Mouse (Mus musculus): ENCODE measurements around the gene Ckmt2.
A peak's percentile ranks its signal among the peaks of the same experiment; 100 is the strongest.

Ckmt2 gene

DNA sequence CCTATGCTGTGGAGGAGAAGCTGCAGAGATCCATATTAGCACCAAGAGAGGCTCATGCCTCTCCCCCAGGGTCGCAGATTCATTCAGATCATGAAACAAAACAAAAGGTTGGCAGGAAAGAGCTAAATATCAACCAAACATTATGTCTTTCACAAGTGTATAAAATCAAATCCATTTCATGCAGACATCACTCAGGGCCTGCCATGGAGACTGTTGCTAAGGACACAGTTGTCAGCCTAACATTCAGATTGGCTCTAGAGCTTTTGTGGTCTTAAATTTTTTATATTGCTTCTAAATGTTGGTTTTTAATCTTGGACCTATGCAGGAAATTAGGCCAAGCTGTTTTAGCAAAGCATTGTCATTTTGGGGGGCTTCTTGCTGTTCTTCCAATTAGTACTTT, 8.1 kb downstream of the Ckmt2 start:
- DNase-seq, result no peak

DNA sequence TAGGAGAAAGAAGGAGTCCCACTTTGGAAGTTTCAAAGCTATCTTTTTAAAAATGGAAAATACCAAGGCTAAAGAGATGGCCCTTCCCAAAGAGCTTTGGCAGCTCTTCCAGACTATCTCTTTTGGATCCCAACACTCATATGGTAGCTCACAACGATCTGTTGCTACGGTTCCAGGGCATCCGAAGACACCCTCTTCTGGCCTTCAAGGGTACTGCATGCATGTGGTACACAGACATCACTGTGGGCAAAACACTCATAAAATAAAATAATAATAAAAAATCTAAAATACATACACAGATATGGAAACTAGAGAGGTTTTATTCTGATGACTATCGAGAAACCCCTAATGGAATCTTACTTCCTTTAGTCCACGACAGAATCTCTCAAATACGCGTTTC, 17.9 kb downstream of the Ckmt2 start:
- DNase-seq, result no peak

GRCm38 (mm10) chr13:91857427-91857826, 19.3 kb downstream of the Ckmt2 start:
- DNase-seq, result no peak

DNA sequence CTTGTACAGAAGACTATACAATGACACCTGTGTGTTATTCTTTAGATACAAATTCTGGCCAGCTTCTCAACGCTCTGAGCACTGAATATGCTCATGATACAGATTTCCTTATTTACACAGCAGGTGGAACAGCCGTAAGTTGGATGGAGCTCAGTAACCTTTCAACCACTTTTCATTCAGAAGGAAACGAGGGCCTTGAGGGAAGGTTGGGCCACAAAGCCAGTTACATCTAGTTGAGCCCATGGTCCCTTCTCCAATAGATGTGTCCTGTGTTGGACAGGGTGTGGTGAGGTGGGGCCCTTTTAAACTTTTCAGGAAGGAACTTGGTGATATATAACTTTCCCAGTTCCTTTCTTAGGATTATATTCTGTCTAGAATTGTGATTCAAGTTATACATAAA, 22.3 kb downstream of the Ckmt2 start:
- no peak for DNase-seq

- no peak for DNase-seq
These were observed 48.8 kb downstream of the Ckmt2 start for GRCm38 (mm10) chr13:91827876-91828275.

DNA sequence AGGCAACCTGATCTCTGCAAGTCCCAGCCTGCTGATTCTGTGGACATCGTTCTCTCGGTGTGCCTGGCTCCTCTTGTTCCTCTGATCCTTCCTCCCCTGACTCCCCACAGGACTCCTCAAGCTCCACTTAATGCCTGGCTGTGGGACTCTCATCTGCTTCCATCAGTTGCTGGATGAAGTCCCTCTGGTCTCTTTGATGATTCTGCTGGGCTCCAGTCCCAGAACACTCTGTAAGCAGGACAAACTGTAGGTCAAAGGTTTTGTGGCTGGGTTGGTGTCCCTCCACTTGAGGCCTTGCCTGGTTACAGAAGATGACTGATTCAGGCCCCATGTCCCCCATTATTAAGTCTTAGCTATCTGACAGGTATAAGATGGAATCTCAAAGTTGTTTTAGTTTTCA, 50.6 kb downstream of the Ckmt2 start:
- no peak for DNase-seq

DNA sequence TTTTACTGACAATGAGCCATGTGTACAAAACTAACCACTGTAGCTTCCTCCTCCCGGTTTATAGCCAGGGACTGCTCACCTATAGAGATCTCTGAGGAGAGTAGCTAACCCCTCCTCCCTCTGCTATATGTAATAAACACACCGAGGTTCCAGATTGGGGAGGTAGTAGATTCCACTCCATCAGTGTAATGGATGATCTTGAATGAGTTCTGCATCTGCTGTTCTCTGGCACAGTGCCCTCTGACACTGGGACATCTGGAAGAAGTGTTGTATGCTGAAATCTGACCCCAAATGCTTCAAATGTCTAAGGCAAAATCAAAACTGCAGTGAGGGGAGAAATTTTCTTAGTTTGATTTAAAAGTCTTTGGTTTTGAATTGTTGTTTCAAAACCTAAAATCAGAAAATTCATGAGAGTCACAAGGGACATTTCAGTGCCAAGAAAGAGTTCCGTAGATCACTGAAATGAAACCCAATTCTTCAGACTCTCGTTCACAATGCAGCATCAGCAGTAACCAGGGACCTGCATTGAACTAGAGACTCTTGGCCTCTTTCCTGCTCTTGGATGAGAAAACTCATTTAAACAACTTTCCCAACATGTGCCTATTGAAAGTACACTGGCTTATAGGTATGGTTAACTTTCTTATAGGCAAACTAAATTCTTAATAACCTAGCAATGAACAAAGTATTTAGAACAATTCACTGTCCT, 51.7 kb downstream of the Ckmt2 start:
- DNase-seq, result peak; percentile 28 to 39

DNA sequence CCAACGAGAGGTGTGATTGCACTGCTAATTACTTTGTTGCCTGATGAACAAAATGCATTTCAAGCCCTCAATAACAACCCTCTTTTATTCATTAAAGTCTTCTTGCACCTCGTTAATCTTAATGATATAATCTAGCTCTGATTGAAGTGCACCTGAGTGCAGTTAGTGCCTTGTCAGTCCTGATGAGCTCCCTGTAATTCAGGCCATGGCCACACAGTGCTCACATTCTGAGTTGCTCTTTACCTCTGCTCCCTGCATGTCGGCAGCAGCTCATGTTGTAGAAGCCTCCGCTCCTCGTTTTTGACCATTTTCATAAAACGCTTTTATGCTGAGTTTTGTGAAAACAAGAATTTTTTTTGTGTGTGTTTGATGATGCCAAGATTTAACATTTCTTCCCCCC, 53.0 kb downstream of the Ckmt2 start:
- no peak for DNase-seq

GRCm38 (mm10) chr13:91814670-91815069, 62.0 kb downstream of the Ckmt2 start:
- DNase-seq, result no peak

DNA sequence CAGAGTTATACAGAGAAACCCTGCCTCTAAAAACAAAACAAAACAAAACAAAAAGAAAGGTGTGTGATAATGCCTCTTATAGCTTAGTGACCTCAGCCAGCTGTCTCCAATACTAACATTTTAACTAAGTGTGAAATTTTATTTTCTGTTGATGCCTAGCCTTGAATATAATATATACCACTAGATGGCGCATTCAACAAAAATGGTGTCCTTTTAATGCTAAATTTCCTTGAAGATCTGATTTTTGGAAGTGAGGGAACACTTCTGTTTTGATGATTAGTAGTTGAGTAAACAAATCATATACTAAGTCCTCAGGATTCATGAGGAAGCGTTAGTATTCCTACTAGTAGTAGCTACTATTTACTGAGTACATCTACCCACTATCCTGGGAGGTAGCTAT, 67.2 kb downstream of the Ckmt2 start:
- DNase-seq, result no peak

DNA sequence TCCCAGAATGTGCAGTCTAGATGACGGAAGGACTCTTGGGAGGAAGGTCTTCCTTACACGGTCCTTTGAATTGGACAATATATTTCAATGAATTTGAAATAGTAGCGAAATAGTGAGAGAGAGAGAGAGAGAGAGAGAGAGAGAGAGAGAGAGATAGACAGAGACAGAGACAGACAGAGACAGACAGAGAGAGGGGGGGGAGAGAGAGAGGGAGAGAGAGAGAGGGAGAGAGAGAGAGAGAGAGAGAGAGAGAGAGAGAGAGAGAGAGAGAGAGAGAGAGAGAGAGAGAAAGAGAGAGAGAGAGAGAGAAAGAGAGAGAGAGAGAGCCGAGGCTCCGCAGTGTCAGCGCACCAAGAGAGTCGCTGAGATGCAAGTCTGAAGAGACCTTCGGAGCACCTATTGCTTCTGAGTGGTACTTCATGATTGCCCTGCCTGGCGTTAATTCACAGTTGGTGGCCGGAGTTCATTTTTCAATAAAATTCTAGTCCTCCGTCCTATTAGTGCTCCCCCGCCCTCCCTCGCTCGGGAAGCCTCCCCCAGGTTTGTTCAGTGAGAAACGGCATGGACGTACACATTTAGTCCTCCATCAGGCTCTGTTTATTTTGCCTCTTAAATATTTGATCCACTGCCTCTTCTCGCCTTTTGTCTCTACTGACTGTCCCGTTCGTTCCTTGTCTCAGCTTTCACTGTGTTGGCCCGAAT, 68.7 kb downstream of the Ckmt2 start:
- DNase-seq, result peak in 1 of 2 experiments; percentile 9

DNA sequence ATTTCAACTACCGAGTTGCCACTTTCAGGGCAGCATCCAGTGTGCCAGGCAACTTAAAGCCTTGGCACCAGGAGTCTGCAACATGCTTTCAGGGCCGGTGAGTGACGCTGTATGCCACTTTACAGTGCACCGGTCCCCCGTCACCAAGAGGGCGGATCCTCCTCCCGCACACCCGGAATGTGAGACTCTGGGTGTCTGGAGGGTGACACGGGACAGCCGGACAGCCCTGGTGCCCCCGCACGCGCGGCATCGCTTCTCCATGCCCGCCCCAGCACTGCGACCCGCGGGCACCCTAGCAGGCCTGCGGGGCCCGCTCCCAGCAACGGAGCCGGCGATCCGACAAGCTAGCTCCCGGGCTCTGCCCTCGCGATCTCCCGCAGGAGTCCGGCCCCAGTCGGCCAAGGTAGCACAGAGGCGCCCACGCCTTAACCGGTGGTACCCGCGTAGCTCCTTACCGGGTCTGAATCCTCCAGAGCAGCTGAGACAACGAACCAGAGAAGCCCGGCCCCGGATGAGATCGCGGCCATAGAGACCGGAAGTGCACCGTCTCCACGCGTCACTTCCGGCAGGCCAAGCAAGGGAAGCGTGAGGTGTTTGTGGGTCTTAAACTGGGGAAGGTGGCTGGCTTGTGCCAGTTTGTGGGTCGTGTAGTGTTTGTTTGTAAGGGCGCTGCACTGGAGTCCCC, 69.4 kb downstream of the Ckmt2 start, which contains the start of gene Zcchc9:
TSS of gene Zcchc9 (minus strand) at position 551 of the 685 bp plus-strand sequence.
- DNase-seq, result peak; percentile 91 to 92
